Mouse (Mus musculus) lung, postnatal 0 days (tissue): ENCODE results near the gene Sec11a. TPM values are rescaled to one million over a fixed set of nuclear protein-coding genes. Genes with fewer than 3 reads are reported as not detected.
"Not testable (repeated sequence)": the region's sequence is repeated elsewhere in the genome, so short reads cannot be mapped to it uniquely, and the experiment has no call there.

Experiments
- ATAC-seq: fragments of 200-750 bp; cut with Nextera tagmentation; 2 replicates; pipeline ENCODE4 v1.8.0; 2017; ENCODE audit warnings: moderate library complexity
- DNase-seq: peaks from one replicate; pipeline ENCODE4 v3.0.0-alpha.2; 2016; ENCODE audit warnings: low spot score
- H3K27ac ChIP-seq: fragments of 300-500 bp; sonication (generic); 2 replicates; pipeline ENCODE4 v1.5.1; 2014; ENCODE audit warnings: antibody characterized with exemption, mild to moderate bottlenecking, low read length, mixed read lengths
- H3K27me3 ChIP-seq: fragments of 300-500 bp; sonication (generic); replicated peaks from 2 replicates; pipeline ENCODE4 v1.6.1; 2014; ENCODE audit warnings: low read length, mixed read lengths; ENCODE audit not compliant: insufficient read depth
- H3K36me3 ChIP-seq: fragments of 300-500 bp; sonication (generic); 2 replicates; pipeline ENCODE4 v1.6.1; 2014; ENCODE audit warnings: low read length, mixed read lengths; ENCODE audit not compliant: insufficient read depth
- H3K4me1 ChIP-seq: fragments of 300-500 bp; sonication (generic); 2 replicates; pipeline ENCODE4 v1.6.1; 2014; ENCODE audit warnings: antibody characterized with exemption, low read depth, low read length, mixed read lengths; ENCODE audit not compliant: insufficient read depth
- H3K4me2 ChIP-seq: fragments of 300-500 bp; sonication (generic); replicated peaks from 2 replicates; pipeline ENCODE4 v1.6.1; 2014; ENCODE audit warnings: low read depth, mild to moderate bottlenecking, low read length, moderate library complexity, mixed read lengths
- H3K4me3 ChIP-seq: fragments of 300-500 bp; sonication (generic); 2 replicates; pipeline ENCODE4 v1.5.1; 2014; ENCODE audit warnings: low read depth, low read length
- H3K9ac ChIP-seq: fragments of 300-500 bp; sonication (generic); replicated peaks from 2 replicates; pipeline ENCODE4 v1.6.1; 2014; ENCODE audit warnings: low read depth, mild to moderate bottlenecking
- H3K9me3 ChIP-seq: fragments of 300-500 bp; sonication (generic); 2 replicates; pipeline ENCODE4 v1.6.1; 2016; ENCODE audit warnings: low read length, mixed read lengths
- CTCF ChIP-seq: IDR thresholded peaks from 2 replicates; pipeline ENCODE4 v1.5.1; 2016; ENCODE audit warnings: antibody characterized with exemption, mild to moderate bottlenecking
- EP300 ChIP-seq: IDR thresholded peaks from 2 replicates; pipeline ENCODE4 v1.6.1; 2016; ENCODE audit warnings: antibody characterized with exemption, mild to moderate bottlenecking, control low read depth
- WGBS: fragments of 180-500 bp; shearing (Covaris S2); extraction: QIAGEN DNeasy Blood & Tissue Kit; methylation state at CpG from one replicate; pipeline ENCODE4 v1.1.7; 2014; 5-methylcytosine and 5-hydroxymethylcytosine counted together
- polyA plus RNA-seq: library from polyadenylated mRNA; unstranded; fragments of >200 nt; fragmentation: Nextera tagmentation; extraction: Ambion mirVana; gene quantifications from 2 replicates; pipeline ENCODE4 v1.2.1, GENCODE M21; 2015

Gene Sec11a
- polyA plus RNA-seq, 1 experiment from 2014 or later: 172 TPM

GRCm38 (mm10) chr7:80936617-80937303 is 10.8 kb downstream of the Sec11a start:
- not testable (repeated sequence) for H3K4me3 ChIP-seq, H3K27me3 ChIP-seq, H3K9ac ChIP-seq, H3K9me3 ChIP-seq, H3K4me1 ChIP-seq, H3K27ac ChIP-seq, H3K4me2 ChIP-seq
- peak; percentile 54 for TF ChIP-seq EP300
- DNase-seq (peak; percentile 27), ATAC-seq (peak; percentile 67)
- peaks cover 18% of the 10 kb centered on the region; the same call in 1 of the 2 replicates for H3K36me3 ChIP-seq
- WGBS: 21% methylated on average over 7 of the region's 7 CpGs

GRCm38 (mm10) chr7:80935834-80936233 is 11.7 kb downstream of the Sec11a start:
- no peaks in the 10 kb centered on the region for H3K4me1 ChIP-seq
- H3K9me3 ChIP-seq: no peaks in the 10 kb centered on the region
- H3K27ac ChIP-seq: no peak overlapping the region
- H3K36me3 ChIP-seq: peaks cover 19% of the 10 kb centered on the region; the same call in 1 of the 2 replicates
- H3K27me3 ChIP-seq: no peaks in the 10 kb centered on the region
- DNase-seq: no peak
- no peak for TF ChIP-seq EP300
- no peak for TF ChIP-seq CTCF
- WGBS: 85% methylated on average over 1 of the region's 1 CpGs
- ATAC-seq: no peak
- H3K9ac ChIP-seq: no peak overlapping the region
- no peak overlapping the region for H3K4me3 ChIP-seq
- H3K4me2 ChIP-seq: no peak overlapping the region

- no peak overlapping the region for H3K27ac ChIP-seq
- H3K4me2 ChIP-seq: no peak overlapping the region
- DNase-seq: no peak
- H3K9ac ChIP-seq: no peak overlapping the region
- H3K36me3 ChIP-seq: peaks cover 22% of the 10 kb centered on the region; the same call in 1 of the 2 replicates
- 79% methylated on average over 1 of the region's 1 CpGs for WGBS
- no peak for TF ChIP-seq EP300
- TF ChIP-seq CTCF: no peak
- no peaks in the 10 kb centered on the region for H3K4me1 ChIP-seq
- H3K9me3 ChIP-seq: no peaks in the 10 kb centered on the region
- no peak overlapping the region for H3K4me3 ChIP-seq
- ATAC-seq: no peak
- no peaks in the 10 kb centered on the region for H3K27me3 ChIP-seq
Observed at GRCm38 (mm10) chr7:80932777-80933176, 14.8 kb downstream of the Sec11a start.

- Histone ChIP-seq H3K27ac (no peak overlapping the region), H3K9ac (no peak overlapping the region), H3K4me1 (no peaks in the 10 kb centered on the region), H3K4me3 (no peak overlapping the region), H3K36me3 (peaks cover 30% of the 10 kb centered on the region; the same call in 1 of the 2 replicates), H3K4me2 (no peak overlapping the region), H3K27me3 (no peaks in the 10 kb centered on the region), H3K9me3 (no peaks in the 10 kb centered on the region)
- ATAC-seq (no peak), DNase-seq (no peak)
- WGBS: 85% methylated on average over 8 of the region's 8 CpGs
- TF ChIP-seq EP300 (no peak), CTCF (no peak)
Observed at GRCm38 (mm10) chr7:80931618-80932207, 15.9 kb downstream of the Sec11a start.

- H3K4me1 ChIP-seq: no peaks in the 10 kb centered on the region
- no peak for ATAC-seq
Observed at GRCm38 (mm10) chr7:80923165-80923564, 24.4 kb downstream of the Sec11a start.

GRCm38 (mm10) chr7:80919647-80920008 is 28.0 kb downstream of the Sec11a start:
- Histone ChIP-seq H3K27me3 (no peaks in the 10 kb centered on the region), H3K27ac (no peak overlapping the region), H3K9me3 (no peaks in the 10 kb centered on the region), H3K9ac (no peak overlapping the region), H3K4me1 (no peaks in the 10 kb centered on the region), H3K4me2 (no peak overlapping the region), H3K36me3 (peaks cover 9% of the 10 kb centered on the region), H3K4me3 (no peak overlapping the region)
- ATAC-seq (no peak), DNase-seq (no peak)
- 77% methylated on average over 5 of the region's 5 CpGs for WGBS
- TF ChIP-seq EP300 (no peak), CTCF (no peak)

More at GRCm38 (mm10) chr7:80923165-80923564, 24.4 kb downstream of the Sec11a start:
- Histone ChIP-seq H3K4me3 (no peak overlapping the region), H3K27me3 (no peaks in the 10 kb centered on the region), H3K4me2 (no peak overlapping the region), H3K9me3 (no peaks in the 10 kb centered on the region), H3K9ac (no peak overlapping the region), H3K36me3 (peaks cover 18% of the 10 kb centered on the region; the same call in 1 of the 2 replicates), H3K27ac (no peak overlapping the region)
- 87% methylated on average over 2 of the region's 2 CpGs for WGBS
- TF ChIP-seq EP300 (no peak), CTCF (no peak)
- DNase-seq: no peak
